Mouse (Mus musculus): ENCODE measurements at regions not wholly inside any gene's neighbourhood (a gene's known extent, or its start where the extent isn't known, plus 50 kb on each side); places are given as distances from the start of the nearest gene placed in this dataset.

GRCm38 (mm10) chr3:137795754-137796315, 68.5 kb upstream of the H2afz start:
- DNase-seq = no peak

DNA sequence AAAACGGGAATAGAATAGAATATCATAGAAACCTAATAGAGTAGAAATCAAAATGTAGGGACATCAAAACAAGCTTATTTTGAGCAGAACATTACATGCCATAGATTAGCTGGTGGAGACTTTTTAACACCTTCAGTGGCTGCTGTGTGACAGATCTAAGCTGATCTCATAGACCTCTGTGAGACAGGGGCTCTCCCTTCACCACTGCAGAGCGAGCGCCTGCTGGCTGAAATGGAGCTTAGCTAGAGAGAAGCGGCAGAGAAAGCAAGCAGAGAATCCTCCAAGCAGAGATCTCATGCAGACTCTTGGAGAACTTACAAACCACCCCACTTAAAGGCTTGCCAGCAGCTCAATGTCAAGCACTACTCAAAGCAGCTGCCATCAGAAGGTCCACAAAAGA, 65.5 kb upstream of the H2afz start:
- no peak for DNase-seq

DNA sequence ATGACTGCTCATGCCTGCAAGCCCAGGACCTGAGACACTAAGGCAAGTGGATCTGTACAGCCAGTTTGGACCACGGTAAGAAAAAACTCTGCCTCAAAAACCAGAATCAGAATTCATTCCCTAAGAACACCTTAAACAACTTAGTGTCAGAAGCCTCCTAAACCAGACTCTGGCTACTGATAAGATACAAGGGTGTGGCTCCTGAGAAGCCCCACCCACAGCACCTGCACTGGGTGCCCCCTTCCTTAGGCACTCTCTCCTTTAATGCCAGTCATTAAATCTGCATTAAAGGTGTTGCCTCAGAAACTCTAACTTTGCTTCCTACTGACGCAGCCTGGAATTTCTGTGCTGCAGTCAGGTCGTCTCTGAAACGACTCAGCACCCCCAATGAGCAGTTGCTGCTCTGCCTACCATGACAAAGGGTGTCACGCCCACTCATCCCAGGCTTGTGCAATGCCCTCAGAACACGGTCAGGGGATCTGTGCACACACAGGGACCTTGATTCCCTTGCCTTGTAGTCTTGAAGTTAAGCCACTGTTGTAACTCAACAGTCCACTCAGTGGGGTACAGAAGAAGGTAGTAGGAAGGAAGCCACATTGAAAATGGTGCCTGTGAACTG, 62.8 kb upstream of the H2afz start:
- DNase-seq = peak; percentile 9 to 38

DNA sequence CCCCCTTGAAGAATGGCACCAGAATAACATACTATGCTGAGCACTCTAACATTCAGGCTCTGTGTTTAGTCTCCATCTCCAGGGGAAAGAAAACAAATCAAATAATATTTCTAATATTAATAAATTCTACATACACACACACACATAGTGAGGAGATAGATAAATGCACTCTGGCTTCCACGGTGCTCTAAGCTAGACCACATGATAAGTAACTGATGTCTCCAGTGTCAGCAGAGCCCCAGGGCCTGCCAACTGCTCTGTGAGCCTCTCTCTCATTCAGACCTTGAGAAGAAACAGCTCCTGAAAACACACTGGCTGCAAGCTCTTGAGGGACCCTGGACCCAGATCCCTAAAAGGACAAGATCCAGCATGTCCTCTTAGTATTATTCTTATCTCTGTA, 56.9 kb upstream of the H2afz start:
- DNase-seq = no peak

GRCm38 (mm10) chr3:137807913-137808684, 56.2 kb upstream of the H2afz start:
- peak in 1 of 2 experiments; percentile 9 for DNase-seq

DNA sequence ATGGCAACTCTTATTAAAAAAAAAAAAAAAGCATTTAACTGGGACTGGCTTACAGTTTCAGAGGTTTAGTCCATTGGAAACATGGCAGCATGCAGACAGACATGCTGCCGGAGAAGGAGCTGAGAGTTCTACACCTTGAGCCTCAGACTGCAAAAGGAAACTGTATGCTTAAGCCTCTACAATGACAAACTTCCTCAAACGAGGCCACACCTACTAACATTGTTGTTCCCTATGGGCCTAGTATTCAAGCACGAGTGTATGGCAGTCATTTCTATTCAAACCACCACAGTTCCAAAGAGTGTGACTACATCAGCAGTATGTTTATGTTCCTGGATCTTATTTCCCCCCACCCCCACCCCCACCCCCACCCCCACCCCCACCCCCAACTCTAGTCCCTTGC, 54.2 kb upstream of the H2afz start:
- DNase-seq = no peak
